Mouse (Mus musculus) induced T-regulatory cell, adult 2 months (primary cell): ENCODE results near the gene Ctnna3.
A peak's percentile ranks its signal among the peaks of the same experiment; 100 is the strongest.

Source experiments
- DNase-seq: peaks from one replicate; pipeline ENCODE4 v3.0.0-alpha.2; 2012; ENCODE audit warnings: low read depth

Gene Ctnna3

DNA sequence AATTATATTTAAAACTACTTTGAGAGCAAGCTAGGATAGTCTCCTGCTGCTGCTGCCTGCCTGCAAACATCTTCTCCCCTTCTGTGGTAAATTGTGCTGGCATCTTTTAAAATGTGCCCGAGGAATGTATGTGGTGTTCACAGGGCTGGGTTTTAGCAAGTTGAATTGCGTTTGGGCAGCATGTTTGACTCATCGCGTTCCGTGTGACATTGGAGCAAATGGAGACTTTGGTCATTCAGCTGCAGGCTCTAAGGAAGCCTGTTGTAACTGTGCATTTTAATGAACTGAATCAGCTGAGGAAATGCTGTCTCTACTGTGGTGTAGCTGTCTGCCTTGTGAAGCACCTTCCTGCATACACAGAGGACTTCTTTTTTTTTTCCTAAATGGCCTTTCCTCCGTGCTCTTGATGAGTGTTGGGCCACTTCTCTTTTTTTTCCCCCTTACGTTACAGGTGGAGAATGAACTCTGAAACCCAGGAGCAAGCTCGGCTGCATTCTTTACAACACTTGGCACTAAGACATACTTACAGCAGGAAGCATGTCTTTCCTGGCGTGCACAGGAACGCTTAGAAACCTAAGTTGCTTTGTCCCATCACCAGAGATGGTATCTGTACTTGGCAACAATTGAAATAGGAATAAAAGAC lies 646.6 kb downstream of the Ctnna3 start:
- DNase-seq, result no peak

DNA sequence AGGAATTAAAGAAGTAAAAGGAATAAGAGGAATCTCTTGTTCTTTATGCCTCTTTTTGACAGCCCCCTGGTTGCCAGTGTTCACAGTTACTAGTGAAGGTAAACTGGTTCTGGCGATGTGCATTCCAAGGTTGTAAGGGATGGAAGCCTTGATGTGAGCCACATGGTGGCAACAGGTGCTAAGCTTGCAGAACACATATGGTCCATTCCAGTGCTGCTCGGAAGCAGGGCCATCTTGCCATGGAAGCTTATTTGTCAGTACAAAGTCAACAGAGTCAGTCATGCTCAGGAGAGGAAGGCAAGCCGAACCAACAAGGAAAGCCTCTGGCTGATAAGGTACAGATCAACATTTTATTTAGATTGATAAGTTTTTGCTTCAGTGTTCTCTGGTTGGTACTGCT lies 652.4 kb downstream of the Ctnna3 start:
- no peak for DNase-seq

DNA sequence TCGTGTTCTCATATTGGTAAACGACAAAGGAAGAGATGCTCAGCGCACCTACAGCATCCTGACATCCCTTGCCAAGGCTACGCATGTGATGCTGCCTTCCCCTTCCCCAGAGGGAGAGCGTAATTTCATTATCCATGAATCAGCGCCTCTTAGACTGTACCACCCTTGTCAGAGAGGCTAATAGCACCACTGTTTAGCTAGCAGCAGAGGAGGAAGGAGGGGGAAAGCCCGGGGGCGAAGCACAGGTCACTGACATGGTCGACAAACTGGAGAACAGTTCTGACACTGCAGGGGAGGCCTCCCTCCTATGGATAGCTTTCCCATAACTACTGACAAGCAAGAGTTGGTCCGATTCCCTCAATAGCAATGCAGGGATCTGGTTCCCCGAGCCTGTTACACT lies 653.9 kb downstream of the Ctnna3 start:
- DNase-seq, result no peak

DNA sequence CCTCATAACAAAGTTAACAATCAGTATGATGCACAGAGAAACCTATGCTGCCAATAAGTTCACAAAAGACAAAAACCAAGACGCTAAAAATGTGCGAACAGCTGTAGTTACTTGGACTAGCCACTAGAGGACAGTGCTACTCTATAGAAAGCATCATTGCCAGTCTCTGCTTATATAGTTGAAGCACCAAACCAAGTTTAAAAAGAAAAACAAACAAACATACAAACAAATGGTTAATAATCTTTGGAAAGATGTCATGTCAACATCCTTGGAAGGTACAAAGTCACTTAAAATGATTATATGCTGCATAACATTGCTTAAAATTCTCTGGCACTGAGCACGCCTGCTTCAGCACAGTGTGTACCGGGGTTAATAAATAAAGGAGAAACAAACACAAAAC lies 654.6 kb downstream of the Ctnna3 start:
- peak; percentile 19 for DNase-seq

DNA sequence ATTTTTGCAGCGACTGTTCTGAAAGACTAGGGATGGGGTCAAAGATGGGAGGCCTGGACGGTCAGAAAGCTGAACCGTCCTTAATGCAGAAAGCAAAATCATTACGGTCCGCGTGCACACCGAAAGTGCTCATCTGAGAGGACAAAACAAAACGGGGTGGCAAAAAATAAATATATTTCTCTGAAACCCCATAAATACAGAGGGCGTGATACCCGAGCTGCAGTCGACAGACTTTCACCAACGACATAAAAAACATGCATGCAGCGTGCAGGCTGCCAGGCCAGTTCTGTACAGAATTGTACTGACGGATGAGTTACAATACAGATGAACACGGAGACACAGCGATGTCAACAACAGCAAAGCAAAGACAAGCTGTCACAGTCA lies 656.3 kb downstream of the Ctnna3 start:
- DNase-seq, result no peak

DNA sequence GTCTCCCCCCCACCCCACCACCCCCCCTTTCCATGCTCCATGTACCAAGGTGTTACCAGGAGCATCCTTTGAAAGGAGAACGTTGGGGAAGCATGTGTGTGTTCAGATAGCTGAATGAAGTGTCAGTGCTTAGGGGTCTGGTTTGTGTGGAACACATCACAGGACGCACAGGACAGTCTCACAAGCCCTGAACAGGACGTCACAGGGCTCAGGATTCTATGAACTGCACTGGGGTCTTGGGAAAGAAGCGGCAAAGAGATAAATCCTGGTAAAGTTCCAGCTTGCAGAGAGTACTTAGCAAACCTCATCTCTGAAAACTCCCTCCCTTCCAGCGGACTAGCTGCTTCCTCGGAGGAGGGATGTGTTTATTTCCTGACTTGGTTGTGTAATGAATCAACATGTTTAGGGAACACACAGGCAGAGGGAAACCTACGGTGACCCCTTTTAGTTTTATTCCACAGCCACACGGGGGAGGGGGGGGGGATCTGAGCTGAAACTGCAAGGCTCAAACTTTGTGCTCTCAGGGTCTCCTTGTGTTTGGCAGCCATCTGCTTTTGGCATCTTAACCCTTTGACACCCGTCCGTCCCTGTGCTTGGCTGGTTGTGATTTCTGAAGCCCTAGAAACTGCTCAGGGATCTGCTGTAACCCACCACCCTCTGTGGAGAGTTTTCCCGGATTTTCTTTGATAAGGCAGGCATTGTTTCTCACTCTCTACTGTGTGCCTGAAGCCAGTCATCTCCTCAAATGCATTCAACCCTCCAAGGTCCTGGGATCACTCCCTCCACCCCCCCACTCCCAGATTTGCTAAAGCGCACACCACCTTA lies 656.9 kb downstream of the Ctnna3 start:
- DNase-seq, result no peak

DNA sequence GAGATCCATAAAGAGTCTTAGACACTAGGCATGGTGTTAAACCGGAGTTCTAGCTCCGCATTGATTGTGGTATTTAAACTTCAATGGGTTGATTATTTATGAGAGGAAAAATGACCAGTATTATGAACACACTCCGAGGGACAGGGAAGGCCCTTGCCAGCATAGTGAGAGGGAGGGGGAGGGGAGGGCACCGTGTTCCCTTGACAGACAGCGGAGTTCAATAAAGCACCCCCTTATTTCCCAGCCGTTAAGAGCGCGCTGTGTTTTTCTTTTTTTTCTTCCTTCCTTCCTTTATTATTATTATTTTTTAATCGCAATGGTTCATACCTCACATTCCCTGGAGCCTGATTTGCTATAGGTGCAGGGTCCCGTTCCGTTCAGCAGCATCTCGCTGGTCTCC lies 657.6 kb downstream of the Ctnna3 start:
- DNase-seq, result no peak

DNA sequence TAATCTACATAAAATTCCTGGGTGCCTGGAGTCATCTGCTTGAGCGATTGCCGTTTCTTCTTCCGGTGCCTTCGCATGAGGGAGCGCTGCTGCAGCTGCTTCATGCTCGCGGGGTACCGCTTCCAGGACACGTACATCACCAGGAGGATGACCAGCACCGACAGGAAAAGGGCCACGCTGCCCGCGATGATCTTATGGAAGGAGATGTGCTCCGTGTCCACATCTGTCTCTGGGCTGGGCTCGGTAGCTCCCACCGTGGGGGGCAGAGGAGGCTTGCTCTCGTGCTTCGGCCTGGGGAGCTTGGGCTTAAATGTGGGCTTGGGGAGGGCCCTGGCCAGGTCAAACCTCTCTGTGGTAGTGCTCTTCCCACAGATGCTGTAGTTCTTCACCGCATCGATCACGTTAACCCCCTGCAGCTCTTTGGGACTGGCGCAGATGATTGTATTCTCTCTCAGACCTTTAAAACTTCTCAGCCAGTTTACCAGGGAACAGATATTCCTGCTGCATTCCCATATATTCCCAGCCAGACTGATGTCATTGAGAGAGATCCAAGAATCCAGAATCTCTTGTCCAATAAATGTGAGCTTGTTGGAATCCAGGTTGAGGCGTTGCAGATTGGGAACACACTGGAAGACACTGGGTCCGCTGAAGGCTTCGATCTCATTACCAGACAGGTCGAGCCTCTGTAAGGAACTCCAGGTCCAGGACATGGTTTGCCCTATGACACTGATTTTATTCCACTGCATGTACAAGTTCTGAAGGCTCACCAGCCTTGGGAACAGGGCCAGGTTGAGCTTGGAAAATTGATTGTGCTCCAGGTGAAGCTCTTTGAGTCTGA lies 658.3 kb downstream of the Ctnna3 start:
- DNase-seq, result no peak

DNA sequence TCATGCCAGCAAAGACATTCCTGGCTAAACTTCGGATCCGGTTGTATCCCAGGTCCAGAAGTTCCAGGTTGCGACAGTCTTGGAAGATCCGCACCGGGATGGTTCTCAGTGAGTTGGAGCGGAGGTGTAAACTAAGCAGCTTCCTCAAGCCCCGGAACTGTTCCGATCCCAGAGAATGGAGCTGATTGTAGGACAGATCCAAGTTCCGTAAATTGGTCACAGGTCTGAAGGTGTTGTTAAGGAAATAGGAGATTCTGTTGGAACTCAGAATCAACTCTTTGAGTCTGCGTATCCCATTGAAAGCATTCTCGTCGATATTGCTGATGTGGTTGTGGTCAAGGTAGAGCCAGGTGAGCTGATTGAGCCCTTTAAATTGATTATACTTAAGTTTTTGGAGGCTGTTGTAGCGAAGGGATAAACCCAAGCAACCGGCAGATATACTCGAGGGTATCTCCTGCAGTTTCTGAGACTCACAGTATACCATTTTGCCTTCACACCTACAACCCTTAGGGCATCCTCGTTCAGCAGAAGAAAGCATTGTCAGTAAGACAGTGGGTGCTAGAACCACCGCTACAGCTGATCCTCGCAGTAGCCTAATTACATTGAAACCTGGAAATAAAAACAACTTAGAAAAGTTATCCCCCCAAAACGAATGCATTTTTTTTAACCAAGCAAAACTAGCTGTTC lies 659.0 kb downstream of the Ctnna3 start:
- DNase-seq, result no peak

DNA sequence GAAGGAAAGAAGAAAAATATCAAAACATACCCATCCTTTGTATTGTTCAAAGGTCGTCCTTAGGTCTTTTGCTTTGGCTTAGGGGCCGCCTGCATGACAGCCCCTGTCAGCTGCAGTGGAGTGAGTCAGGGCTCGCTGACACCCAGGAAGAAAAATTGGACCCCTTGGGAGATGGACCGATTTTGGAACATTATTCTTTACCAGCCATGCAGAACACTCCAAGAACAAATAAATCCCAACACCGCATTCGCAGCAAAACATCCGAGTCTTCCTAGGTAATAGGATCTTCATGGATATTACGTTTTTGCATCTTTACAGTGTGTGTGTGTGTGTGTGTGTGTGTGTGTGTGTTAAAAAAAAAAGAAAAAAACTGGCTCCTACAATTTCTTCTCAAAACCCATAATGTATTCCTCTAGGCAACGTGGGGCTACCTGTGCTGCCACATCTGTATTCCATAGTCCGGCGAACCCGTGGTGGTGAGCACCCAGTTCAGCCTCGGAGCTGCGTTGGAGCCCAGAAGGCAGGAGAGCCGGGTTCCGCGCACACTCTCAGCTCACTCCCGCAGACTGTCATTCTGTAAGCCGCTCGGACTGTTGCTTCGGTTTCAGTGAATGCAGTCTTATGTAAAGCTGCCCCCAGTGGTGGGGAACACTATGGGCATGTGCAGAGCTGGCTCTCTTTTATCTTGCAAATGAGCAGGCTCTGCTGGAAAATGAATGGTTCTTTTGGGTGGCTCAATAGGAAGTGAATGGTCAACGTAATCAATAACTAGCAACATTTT lies 660.0 kb downstream of the Ctnna3 start, which contains the start of gene Lrrtm3:
Gene Lrrtm3, minus strand, starts transcription at position 598 of the 781 bp plus-strand sequence.
- no peak for DNase-seq

DNA sequence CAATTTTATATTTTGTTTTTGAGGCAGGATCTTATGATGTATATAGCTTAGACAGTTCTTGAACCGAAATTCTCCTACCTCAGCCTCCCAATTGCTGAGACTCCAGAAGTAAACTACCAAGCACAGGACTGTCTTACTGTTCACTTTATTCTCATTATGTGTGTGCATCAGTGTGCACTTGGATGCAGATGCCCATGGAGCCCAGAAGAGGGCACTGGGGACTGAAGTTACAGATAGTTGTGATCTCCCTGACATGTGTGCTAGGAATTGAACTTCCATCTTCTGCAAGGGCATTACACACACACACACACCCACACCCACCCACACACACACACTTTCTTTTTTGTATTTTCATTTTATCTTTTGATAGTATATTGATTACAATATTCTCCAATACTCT lies 666.6 kb downstream of the Ctnna3 start:
- no peak for DNase-seq

DNA sequence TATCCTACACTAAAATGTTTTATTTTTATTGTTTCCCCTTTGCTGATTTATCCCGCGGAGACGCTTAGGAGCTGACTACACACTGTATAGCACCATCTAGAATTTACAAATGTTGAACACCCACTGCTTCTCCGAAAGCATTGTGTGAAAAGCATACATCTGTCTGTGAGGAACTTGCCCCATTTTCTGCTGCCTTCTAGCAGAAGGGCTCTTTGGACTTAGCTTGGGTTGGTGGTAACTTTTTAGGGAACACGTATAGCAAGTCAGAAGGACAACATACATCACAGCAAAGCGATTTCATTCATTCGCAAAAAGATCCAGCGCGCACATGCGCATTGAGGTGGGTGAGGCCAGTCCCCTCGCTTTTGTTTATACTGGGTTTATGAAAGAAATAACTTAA lies 685.3 kb downstream of the Ctnna3 start:
- DNase-seq, result no peak

DNA sequence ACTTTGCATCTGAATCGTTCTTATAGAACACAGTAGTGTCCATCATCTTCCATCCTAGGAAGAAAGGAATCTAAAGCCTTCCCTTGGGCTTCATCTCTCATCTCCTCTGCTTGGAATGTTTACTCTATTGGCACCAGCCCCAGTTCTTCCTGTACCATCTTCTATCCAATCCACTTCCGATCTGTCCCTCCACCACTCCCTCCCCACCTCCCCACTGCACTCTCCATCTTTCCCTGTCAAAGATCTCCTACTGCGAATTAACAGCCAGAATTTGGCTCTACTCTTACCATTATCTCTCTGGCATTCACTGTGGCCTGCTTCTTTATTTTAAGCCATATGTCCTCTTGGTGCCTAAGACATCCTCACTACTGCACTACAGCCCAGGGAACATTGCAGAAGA lies 688.9 kb downstream of the Ctnna3 start:
- DNase-seq, result no peak

DNA sequence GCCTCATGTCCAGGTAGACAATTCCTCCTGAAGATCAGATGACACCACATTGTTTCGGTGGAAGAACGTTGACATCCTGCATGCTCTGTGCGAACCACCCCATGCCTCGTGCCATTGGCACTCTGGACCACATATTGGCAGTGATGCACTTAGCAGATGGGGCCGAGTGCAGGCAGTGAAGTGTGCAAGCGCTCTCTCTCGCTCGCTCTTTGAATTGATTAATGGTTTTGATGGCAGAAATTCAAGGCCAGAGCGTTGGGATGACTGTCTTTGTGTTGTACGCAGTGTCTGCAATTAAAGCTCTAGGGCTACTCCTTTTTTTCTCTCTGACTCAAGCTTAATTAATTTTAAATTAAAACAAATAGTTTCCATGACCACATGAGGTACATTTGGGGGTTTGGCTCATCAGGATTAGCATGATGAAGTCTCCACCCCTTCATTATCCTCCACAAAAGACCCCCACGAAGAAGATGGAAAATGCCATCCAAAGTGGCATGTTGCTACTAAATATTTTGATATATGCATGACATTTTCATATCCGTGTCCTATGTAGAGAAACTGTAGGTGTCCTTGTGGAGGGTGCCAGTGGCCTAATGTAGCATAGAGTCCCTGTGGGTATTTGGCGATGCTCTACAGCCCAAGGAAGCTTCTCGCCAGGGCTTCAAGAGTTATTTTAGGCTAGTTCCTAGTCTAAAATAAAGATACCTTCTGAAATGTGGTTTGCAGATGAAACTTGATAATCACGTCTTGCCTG lies 700.7 kb downstream of the Ctnna3 start:
- DNase-seq, result no peak

DNA sequence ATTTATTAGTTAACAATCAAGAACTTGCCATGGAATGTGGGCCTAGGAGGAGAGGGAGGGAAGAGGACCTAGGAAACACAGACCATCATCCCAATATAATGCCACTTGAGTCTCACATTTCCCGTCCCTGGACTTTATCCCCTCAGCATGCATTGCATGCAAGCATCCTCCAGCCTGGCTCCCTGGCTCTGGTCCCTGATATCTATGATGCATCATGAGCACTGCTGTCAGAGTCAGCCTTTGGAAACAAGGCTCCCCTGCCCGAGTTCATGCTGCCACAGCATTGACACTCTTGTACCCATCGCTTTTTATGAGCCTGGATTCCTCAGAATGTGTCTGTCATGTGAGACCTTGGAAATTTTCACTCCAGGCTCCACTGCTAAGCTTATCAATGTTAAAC lies 703.6 kb downstream of the Ctnna3 start:
- DNase-seq, result no peak

DNA sequence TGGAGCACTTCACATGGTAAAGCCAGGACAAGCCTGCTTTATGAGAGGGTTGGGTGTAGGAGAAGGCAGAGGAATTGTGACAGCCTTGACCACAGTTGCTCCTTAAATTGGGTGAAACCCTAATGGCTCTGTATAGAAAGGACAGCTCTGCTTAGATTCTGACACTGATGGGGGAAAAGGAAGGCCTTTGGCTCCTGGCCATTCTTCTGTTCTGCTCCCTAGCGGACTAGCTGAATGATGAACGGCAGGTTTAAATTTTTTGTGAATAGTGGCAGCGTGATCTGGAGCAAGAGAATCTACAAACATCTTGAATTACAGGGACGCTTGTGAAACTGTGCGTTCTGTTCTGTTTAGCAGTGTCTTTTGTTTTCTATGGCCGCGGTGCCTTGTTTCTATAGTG lies 705.6 kb downstream of the Ctnna3 start:
- DNase-seq, result no peak

DNA sequence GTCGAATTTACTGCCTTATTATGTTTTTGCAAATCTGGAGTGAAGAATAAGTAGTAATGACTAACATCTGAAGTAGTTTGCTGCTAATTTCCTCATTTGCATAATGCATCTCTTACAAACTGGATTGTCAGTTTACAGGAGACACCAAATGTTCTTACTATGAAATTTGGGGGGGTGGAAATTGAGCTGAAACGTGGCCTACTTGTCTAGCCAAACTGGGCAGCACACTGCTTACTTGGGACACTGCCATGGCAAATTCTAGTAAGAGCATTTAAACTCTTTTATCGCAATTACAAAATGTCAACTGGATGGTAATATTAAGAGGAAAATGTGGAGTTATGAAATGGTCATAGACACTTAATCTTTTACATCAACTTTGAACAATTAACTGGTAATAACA lies 716.6 kb downstream of the Ctnna3 start:
- DNase-seq, result no peak

DNA sequence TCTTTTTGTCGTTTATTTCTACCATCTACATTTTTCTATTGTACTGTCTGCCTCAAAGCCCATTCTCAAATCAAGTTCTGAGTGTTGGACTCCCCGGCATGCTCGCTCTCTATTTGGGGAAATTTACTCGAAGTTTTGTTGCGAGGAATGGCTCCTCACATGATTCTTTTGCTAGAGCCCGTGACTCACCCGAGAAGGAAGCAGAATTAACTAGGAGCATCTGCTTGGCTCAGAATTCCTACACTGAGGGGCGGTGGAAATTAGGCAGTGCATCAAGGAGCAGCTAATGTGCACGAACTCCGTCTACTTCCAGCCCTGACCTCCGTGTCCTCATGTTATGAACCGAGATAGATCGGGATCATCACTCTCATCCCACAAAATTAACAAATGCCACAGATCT lies 751.8 kb downstream of the Ctnna3 start:
- DNase-seq, result no peak

DNA sequence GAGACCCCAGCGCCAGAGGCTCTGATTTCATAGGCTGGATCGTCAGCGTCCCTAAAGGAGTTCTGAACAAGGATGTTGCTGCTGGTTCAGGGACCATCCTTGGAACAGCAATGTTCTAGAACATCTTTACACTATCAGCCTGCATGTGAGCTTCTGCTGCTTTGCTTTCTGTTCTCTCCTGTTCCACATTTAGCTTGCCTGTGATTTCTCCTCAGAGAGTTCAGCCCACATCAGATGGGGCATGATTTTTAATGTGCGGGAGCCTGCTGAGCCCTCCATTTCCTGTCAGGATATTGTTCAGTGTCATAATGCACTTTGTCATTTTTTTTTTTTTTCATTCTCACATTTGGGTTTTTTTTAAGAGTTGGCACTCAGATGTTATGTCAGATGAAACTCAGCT lies 752.8 kb downstream of the Ctnna3 start:
- no peak for DNase-seq

DNA sequence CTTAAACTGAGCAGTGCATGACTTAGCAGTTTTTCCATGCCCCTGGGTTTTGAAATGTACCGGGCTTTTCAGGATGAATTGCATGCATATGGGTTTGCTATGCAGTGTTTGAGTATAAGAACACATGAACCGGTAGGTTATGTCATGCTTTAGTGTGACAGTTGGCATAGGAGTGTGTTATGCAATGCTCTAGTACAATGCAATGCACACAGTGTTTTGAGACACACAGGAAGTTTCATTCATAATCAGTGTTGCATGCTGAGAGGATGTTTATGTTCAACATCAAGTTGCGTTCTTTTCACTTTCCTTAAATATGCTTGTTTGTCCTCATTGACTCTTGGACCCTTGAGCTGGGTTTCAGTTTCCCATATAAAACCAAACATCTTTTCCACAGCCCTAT lies 758.1 kb downstream of the Ctnna3 start:
- DNase-seq, result no peak

DNA sequence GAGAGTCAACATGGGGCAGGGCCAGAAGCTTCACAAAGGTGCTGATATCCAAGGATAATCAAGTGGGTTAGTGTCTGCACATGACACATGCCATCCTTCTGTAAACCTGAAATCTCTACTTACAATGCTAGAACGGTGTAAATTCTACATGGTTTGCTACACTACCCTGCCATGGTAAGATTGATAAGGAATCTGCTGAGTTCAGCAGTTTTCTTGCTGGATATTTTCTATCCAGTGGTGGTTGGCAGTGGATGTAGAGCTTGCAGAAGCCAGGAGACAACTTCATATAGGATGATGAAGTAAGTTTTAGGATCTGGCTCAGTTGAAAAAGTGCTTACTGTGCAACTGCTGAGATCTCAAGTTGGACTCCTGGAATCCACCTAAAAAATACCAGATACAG lies 767.7 kb downstream of the Ctnna3 start:
- no peak for DNase-seq
